Mouse (Mus musculus): ENCODE measurements around the gene Vdac1.

The Vdac1 gene

DNA sequence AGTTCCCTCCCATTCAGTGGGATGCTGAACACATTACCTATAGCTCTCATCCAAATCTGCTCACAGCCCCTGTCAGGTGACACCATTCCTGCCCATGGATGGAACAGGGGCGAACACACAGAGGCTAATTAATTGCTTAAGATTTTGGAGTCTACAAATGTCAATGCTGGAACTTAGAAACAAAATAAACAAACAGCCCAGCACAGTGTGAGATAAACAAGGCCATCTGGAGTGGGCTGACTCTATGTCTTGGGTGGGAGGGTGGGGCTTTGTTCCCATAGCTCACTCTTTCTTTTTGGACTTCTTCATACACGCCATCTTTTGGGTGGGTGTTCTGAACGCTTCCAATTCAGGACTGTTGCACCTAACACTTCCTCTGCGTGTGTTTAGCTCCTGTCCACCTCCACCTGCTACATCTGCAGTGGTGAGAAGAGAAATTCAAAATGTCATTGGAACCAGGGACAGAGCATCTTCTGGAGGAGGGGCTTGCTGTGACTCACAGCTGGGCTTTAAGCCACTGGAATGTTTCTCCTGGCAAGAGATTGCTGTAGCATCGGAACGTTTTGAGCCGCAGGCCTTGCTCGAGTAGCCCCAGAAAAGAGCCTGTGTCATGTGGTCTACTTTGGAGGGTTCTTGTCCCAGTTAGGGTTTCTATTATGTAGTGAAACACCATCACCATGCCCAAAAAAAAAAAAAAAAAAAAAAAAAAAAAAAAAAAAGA, 72.6 kb downstream of the Vdac1 start:
- in situ Hi-C loops (cut with MboI; ENCODE audit: low pct_unique_long_range_greater_than_20kb in 1 of 2, low sequenced_read_pairs in 2 of 2, unreplicated experiment in 1 of 2), result loop anchor here in 1 of 2 experiments (10.0 kb wide), 1 partner anchor 82 kb away; no protein-coding TSS in a partner anchor

DNA sequence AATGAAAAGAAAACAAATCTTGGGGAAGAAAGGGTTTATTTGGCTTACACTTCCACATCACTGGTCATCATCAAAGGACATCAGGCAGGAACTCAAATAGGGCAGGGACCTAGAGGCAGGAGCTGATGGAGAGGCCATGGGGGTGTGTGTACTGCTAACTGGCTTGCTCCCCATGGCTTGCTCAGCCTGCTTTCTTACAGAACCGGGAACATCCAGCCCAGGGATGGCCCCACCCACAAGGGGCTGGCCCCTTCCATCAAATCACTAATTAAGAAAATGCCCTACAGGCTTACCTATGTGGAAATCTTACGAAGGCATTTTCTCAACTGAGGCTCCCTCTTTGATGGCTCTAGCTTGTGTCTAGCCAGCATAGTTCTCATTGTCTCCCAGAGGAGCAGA, 73.1 kb downstream of the Vdac1 start:
- in situ Hi-C loops (cut with MboI; ENCODE audit: low pct_unique_long_range_greater_than_20kb in 1 of 2, low sequenced_read_pairs in 2 of 2, unreplicated experiment in 1 of 2), result loop anchor here in 1 of 2 experiments (10.0 kb wide), 1 partner anchor 81 kb away; no protein-coding TSS in a partner anchor

DNA sequence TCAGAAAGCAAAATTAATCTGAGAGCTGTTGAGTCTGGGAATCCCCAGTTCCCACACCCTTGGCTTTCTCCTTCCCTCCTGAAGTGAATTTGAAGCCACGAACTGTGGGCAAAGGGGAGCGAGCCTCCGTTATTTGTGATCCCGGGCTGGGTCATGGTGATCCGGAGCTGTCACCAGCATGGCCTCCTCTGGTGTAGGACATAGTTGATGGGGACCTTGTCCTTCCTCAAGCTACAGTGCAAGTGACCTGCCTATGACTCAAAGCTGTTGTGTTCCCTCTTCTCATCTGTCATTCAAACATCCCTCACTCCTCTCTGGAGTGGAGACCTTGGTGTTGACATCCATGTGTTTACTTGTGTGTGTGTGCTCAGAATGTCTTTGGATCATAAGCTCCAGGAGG, 74.8 kb downstream of the Vdac1 start:
- in situ Hi-C loops (cut with MboI; ENCODE audit: low pct_unique_long_range_greater_than_20kb in 1 of 2, low sequenced_read_pairs in 2 of 2, unreplicated experiment in 1 of 2), result loop anchor here in 1 of 2 experiments (10.0 kb wide), 1 partner anchor 79 kb away; no protein-coding TSS in a partner anchor

DNA sequence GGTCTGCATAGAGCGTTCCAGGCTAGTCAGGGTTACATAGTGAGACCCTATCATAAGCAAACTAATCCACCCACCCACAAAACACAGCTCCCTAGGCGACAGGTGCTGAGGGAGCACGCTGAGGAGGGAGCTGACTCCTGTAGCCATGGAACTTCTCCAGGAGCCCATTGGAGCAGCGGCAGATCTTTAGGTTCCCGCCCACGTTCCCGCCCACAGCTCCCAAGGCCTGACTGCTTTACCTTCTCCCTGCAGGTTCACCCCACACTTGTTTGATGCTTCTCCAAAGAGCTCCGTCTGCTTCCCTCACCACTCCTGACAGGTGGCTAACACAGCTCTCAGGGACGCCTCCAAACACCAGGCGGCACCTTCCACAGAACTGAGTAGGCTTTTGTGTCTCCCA, 76.5 kb downstream of the Vdac1 start:
- in situ Hi-C loops (cut with MboI; ENCODE audit: low pct_unique_long_range_greater_than_20kb in 1 of 2, low sequenced_read_pairs in 2 of 2, unreplicated experiment in 1 of 2), result loop anchor here in 1 of 2 experiments (10.0 kb wide), 1 partner anchor 78 kb away; no protein-coding TSS in a partner anchor
